Mouse (Mus musculus) embryo, embryonic 10 days (tissue): Measurements from ENCODE around the gene Lta.

ENCODE experiments used
- DNase-seq: peaks from one replicate; pipeline ENCODE4 v3.0.0-alpha.2; 2015; ENCODE audit warnings: low spot score

The Lta gene

DNA sequence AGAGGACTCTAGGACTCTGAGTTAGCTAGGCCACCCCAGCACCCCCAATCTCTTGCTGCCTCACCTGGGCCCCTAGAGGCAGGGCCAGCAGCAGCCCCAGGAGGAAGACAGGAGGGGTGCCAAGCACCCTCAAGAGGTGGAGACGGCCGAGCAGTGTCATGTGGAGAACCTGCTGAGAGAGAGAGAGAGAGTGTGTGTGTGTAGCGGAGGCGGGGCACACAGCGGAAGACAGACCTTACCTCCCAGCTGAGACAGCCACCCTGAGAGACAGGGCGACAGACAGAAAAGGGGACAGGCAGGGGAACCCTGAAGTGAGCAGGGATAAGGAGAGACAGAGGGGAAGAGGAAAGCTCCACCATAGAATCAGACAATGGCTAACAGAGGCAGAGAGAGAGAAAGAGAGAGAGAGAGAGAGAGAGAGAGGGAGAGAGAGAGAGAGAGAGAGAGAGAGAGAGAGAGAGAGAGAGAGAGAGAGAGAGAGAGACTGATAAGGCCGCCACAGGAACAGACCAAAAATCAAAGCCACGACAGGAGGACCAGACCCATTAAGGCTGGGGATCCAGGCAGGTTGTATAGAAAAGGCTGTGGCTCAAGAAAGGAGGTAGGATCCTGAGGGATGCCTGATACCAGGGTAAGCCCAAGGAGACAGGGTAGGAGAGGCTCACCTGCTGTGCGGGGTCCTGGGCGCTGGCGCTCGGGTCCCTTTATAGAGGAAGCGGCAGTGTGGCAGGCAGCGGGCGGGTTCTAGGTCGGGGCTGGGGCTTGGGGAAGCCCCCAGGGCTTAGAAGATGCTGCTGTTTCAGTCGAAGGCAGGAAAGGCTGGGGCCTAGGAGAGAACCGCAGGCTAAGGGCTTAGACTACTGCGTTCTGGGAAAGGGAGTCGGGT lies at the start of gene Lta:
TSS of gene Lta (minus strand) at position 858 of the 886 bp plus-strand sequence.
- no peak for DNase-seq

- peak; percentile 70 for DNase-seq
These were observed 49.3 kb upstream of the Lta start for GRCm38 (mm10) chr17:35254241-35255098.

- no peak for DNase-seq
These were observed 48.3 kb upstream of the Lta start for GRCm38 (mm10) chr17:35253293-35254093.

DNA sequence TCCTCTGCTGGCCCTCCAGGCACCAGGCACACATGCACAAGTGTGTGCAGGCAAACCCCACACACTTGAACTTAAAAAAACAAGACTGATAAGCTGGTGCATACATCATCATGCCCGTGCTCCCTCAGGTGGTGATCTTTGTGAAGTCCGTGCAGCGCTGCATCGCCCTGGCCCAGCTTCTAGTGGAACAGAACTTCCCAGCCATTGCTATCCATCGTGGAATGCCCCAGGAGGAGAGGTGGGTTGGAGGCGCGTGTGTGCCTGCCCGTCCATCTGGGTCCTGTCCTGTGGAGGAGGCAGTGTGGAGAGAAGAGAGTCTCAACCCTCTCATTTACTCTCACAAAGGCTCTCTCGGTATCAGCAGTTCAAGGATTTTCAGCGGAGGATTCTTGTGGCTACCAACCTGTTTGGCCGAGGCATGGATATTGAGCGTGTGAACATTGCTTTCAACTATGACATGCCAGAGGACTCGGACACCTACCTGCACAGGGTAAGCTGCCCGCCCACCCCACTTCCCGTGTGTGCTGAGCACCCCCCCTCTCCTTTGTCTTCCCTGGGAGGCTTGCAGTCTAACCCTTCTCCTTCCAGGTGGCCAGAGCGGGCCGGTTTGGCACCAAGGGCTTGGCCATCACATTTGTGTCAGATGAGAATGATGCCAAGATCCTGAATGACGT lies 47.6 kb upstream of the Lta start:
- DNase-seq, result no peak

- no peak for DNase-seq
These were observed 46.8 kb upstream of the Lta start for GRCm38 (mm10) chr17:35251981-35252380.

DNA sequence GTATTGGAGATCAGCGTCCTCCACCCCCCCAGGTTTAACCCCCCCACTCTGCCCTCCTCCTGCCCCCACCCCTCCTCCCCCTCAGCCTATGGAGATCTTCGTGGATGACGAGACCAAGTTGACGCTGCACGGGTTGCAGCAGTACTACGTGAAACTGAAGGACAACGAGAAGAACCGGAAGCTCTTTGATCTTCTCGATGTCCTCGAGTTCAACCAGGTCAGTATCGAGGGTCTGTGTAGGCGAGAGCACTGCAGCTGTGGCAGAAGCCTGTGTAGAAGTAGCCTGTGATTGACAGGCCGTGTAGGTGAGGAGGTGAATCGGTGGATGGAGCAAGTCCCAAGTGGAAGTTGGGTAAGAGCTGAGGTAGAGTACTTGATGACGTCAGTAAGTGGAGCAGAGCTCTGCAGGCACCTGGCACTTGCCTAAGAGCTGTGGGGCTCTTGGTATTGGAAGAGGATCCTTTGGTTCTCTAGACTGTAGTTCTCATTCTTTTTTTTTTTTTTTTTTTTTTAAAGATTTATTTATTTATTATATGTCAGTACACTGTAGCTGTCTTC lies 46.1 kb upstream of the Lta start:
- DNase-seq, result no peak

- no peak for DNase-seq
These were observed 45.4 kb upstream of the Lta start for GRCm38 (mm10) chr17:35250348-35251120.

GRCm38 (mm10) chr17:35249451-35250197 lies 44.5 kb upstream of the Lta start:
- no peak for DNase-seq

DNA sequence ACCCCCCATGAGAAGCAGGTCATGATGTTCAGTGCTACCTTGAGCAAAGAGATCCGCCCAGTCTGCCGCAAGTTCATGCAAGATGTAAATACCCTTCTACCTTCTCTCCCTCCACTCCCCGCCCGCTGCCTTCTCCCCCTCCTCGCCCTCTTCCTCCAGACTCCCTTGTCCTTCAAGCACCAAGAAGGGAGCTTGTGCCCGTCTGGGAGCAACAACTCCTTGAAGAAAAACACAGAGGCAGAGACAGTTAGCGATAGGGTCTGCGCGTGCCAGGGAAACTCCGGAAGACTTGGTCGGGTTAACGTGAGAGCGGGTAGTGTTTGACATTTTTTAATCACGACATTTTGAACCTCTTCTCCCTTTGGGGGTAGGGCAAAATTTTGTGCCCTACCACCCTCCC lies 43.8 kb upstream of the Lta start:
- DNase-seq, result no peak

DNA sequence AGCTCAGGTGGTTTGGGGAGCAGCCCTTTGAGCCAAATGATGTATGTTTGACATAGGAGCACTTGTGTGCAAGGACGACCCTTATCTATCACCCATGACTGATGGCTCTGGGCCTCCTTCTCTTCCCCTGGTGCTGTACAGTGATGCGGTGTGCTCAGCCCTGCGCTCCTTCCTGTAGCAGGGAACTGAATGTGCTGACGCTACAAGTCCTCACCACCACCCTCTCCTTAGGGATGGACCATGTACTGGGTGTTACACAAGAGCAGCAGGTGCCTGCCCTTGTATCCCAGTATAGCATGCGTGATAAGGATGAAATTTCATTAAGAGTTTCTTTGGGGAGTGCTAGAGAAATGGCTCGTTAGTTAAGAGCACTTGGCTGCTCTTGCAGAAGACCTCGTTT lies 42.0 kb upstream of the Lta start:
- DNase-seq, result no peak

DNA sequence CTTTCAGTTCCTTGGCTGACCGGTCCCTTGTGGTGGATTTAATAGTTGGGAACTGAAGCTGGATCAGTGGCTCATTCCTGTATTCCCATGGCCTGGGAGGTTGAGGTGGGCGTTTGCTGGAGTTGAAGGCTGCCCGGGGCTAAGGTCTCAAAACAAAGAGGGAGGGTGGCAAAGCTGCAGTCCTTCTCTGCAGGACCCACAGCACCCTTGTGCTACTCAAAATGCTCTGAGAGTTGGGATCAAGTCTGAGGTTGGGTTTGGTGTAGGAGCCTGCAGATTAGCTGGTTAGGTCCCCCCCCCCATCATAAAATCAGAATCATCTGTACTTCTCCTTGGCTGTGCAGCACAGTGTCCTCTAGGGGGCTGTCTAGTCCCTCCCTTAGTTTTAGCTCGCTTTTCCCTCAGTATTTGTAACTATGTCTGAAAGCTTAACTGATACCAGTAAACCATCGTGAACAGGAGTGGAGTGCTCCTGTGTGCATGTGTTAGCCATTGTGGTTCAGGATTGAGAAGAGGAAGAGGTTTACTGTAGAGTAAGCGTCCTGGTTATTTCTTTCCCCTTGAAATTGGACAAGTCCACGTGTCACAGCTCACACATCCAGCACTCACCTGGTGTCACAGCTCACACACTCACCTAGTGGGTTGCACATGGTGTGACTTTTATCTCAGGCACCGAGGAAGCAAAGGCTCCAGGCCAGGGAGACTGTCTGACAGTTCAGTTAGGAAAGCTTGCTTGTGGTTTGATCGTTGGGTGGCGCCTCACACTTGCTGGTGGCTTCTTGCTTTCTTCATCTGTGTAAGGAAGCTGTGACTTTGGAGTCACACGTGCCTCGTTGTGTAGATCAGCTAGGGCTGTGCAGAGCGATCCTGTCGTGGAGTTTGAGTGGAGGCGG lies 40.8 kb upstream of the Lta start:
- DNase-seq, result no peak

- no peak for DNase-seq
These were observed 39.8 kb upstream of the Lta start for GRCm38 (mm10) chr17:35244999-35245398.

- no peak for DNase-seq
These were observed 37.9 kb upstream of the Lta start for GRCm38 (mm10) chr17:35243086-35243485.

GRCm38 (mm10) chr17:35242015-35242941 lies 37.1 kb upstream of the Lta start:
- peak; percentile 84 for DNase-seq

- peak; percentile 97 for DNase-seq
These were observed 36.3 kb upstream of the Lta start, which contains the start of gene Ddx39b for GRCm38 (mm10) chr17:35241305-35242014. Gene Ddx39b, plus strand, starts transcription at chr17:35241746.

- DNase-seq, result no peak
These were observed 35.5 kb upstream of the Lta start for GRCm38 (mm10) chr17:35240384-35241304.
